Mouse (Mus musculus) frontal cortex, adult (tissue): ENCODE measurements around the gene 9130023H24Rik.

ENCODE experiments used
- ATAC-seq: cut with Nextera tagmentation; 2 replicates; pipeline ENCODE4 v1.9.2; 2017; ENCODE audit warnings: mild to moderate bottlenecking, moderate library complexity, mixed read lengths; ENCODE audit not compliant: low TSS enrichment

The 9130023H24Rik gene

GRCm38 (mm10) chr7:128237927-128238778 lies at the start of gene 9130023H24Rik:
Gene 9130023H24Rik (minus strand): TSS chr7:128238031.
- ATAC-seq: peak; percentile 83

- no peak for ATAC-seq
These were observed 47.2 kb upstream of the 9130023H24Rik start for GRCm38 (mm10) chr7:128285060-128285459.

- no peak for ATAC-seq
These were observed 46.2 kb upstream of the 9130023H24Rik start for GRCm38 (mm10) chr7:128284047-128284446.

GRCm38 (mm10) chr7:128282532-128283244 lies 44.9 kb upstream of the 9130023H24Rik start:
- ATAC-seq: no peak

- no peak for ATAC-seq
These were observed 43.9 kb upstream of the 9130023H24Rik start for GRCm38 (mm10) chr7:128281765-128282164.

- no peak for ATAC-seq
These were observed 41.9 kb upstream of the 9130023H24Rik start for GRCm38 (mm10) chr7:128279750-128280149.

- ATAC-seq: no peak
These were observed 38.2 kb upstream of the 9130023H24Rik start for GRCm38 (mm10) chr7:128276051-128276450.

- ATAC-seq: no peak
These were observed 33.7 kb upstream of the 9130023H24Rik start for GRCm38 (mm10) chr7:128271496-128271895.

GRCm38 (mm10) chr7:128270431-128270850 lies 32.6 kb upstream of the 9130023H24Rik start:
- ATAC-seq: no peak

GRCm38 (mm10) chr7:128267813-128268212 lies 30.0 kb upstream of the 9130023H24Rik start:
- no peak for ATAC-seq

GRCm38 (mm10) chr7:128267391-128267790 lies 29.6 kb upstream of the 9130023H24Rik start:
- no peak for ATAC-seq

- ATAC-seq: no peak
These were observed 28.2 kb upstream of the 9130023H24Rik start for GRCm38 (mm10) chr7:128266056-128266455.

GRCm38 (mm10) chr7:128265411-128265810 lies 27.6 kb upstream of the 9130023H24Rik start, which contains the start of gene Slc5a2:
Gene Slc5a2 (plus strand): TSS chr7:128265657.
- no peak for ATAC-seq

GRCm38 (mm10) chr7:128256783-128257334 lies 19.0 kb upstream of the 9130023H24Rik start:
- no peak for ATAC-seq

GRCm38 (mm10) chr7:128255757-128256156 lies 17.9 kb upstream of the 9130023H24Rik start:
- no peak for ATAC-seq

- no peak for ATAC-seq
These were observed 17.1 kb upstream of the 9130023H24Rik start for GRCm38 (mm10) chr7:128254978-128255377.

GRCm38 (mm10) chr7:128252609-128253008 lies 14.8 kb upstream of the 9130023H24Rik start:
- ATAC-seq: peak; percentile 83

- no peak for ATAC-seq
These were observed 14.1 kb upstream of the 9130023H24Rik start for GRCm38 (mm10) chr7:128251946-128252345.

- ATAC-seq: no peak
These were observed 12.2 kb upstream of the 9130023H24Rik start for GRCm38 (mm10) chr7:128249998-128250397.

GRCm38 (mm10) chr7:128248081-128249042 lies 10.5 kb upstream of the 9130023H24Rik start:
- no peak for ATAC-seq

- peak; percentile 72 for ATAC-seq
These were observed 9.6 kb upstream of the 9130023H24Rik start for GRCm38 (mm10) chr7:128247443-128247842.
